Mouse (Mus musculus) G1E (cell line): ENCODE data around the gene Cep57l1.

Experiments used
- CTCF ChIP-seq: IDR thresholded peaks from 2 replicates; pipeline ENCODE4 v1.5.1; 2012; ENCODE audit warnings: low read depth, low read length, inconsistent platforms, mixed read lengths
- TAL1 ChIP-seq: conservative IDR thresholded peaks from 2 replicates; pipeline ENCODE4 v1.6.1; 2012; ENCODE audit warnings: low read depth, low read length, inconsistent platforms, mixed read lengths

DNA sequence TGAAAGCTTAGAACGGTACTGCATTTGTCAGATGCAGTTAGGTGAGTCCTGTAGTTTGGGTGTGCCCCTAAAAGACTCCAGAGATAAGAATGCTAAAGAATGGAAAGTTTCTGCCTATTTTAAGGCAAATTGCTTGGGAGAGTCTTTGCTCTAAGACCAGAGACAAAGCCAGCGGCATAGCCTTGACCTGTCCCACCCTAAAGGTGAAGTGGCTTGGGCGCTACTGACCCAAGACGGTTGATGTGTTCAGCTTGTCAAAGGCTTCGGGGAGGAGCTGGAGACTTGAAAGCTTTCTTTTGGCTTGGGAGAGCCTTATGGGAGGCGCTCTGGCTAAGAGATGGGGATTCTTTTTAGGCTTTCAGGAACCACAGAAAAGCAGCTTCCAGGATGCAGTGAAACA lies 17.3 kb downstream of the Cep57l1 start:
- TF ChIP-seq CTCF (no peak), TAL1 (no peak)
